Comparison of ENCODE assay signal across 1 mouse cellular context in genomic region chr2:73386356-73387046, GRCm38 (mm10).
TF ChIP-seq lines count a peak whose summit lies in the region.

Gpr155 (minus strand) TSS chr2:73386572.

TF ChIP-seq in MEL, 35 proteins besides CTCF, POLR2A, EP300 and RAD21 (continued from another document):
- no peak for TF ChIP-seq SMC3 (IDR thresholded peaks at IDR 0.05; ENCODE audit: low read depth, low read length)
- TF ChIP-seq MEF2A (IDR thresholded peaks at IDR 0.05; ENCODE audit: extremely low read depth, insufficient replicate concordance, low read depth, low read length, poor library complexity, severe bottlenecking): no peak
- no peak for TF ChIP-seq POLR2AphosphoS5 (IDR thresholded peaks at IDR 0.05; ENCODE audit: borderline replicate concordance, low read depth, low read length)
TF ChIP-seq in MEL: peak in this region for 10.
